Mouse (Mus musculus) hindbrain, embryonic 11.5 days (tissue): Measurements from ENCODE around the gene Ccdc169. TPM values are rescaled to one million over a fixed set of nuclear protein-coding genes. Genes with fewer than 3 reads are reported as not detected.
"Not testable (repeated sequence)": the region's sequence is repeated elsewhere in the genome, so short reads cannot be mapped to it uniquely, and the experiment has no call there.

Source experiments
- ATAC-seq: fragments of 200-750 bp; cut with Nextera tagmentation; 2 replicates; pipeline ENCODE4 v1.8.0; 2017; ENCODE audit warnings: mild to moderate bottlenecking, moderate TSS enrichment, moderate library complexity; ENCODE audit not compliant: low FRiP score
- DNase-seq: peaks from one replicate; pipeline ENCODE4 v3.0.0-alpha.2; 2015; ENCODE audit warnings: low spot score
- H3K27ac ChIP-seq: fragments of 300-500 bp; sonication (generic); 2 replicates; pipeline ENCODE4 v1.5.1; 2014; ENCODE audit warnings: mild to moderate bottlenecking, low read depth, low read length
- H3K27me3 ChIP-seq: fragments of 300-500 bp; sonication (generic); 2 replicates; pipeline ENCODE4 v1.6.1; 2014; ENCODE audit warnings: mild to moderate bottlenecking, low read length, moderate library complexity, mixed read lengths; ENCODE audit not compliant: control insufficient read depth, insufficient read depth
- H3K36me3 ChIP-seq: fragments of 300-500 bp; sonication (generic); 2 replicates; pipeline ENCODE4 v1.6.1; 2014; ENCODE audit warnings: mild to moderate bottlenecking, low read length, moderate library complexity, mixed read lengths; ENCODE audit not compliant: control insufficient read depth, insufficient read depth
- H3K4me1 ChIP-seq: fragments of 300-500 bp; sonication (generic); replicated peaks from 2 replicates; pipeline ENCODE4 v1.6.1; 2014; ENCODE audit warnings: low read length, mixed read lengths; ENCODE audit not compliant: control insufficient read depth, insufficient read depth
- H3K4me2 ChIP-seq: fragments of 300-500 bp; sonication (generic); replicated peaks from 2 replicates; pipeline ENCODE4 v1.6.1; 2014; ENCODE audit warnings: mild to moderate bottlenecking, low read depth, low read length
- H3K4me3 ChIP-seq: fragments of 300-500 bp; sonication (generic); 2 replicates; pipeline ENCODE4 v1.5.1; 2014; ENCODE audit warnings: low read depth, low read length
- H3K9ac ChIP-seq: fragments of 300-500 bp; sonication (generic); 2 replicates; pipeline ENCODE4 v1.6.1; 2014; ENCODE audit warnings: low read depth, low read length
- H3K9me3 ChIP-seq: fragments of 300-500 bp; sonication (generic); 2 replicates; pipeline ENCODE4 v1.6.1; 2016; ENCODE audit warnings: low read length; ENCODE audit not compliant: control insufficient read depth
- WGBS: fragments of 180-500 bp; shearing (Covaris S2); extraction: QIAGEN DNeasy Blood & Tissue Kit; methylation state at CpG from one replicate; pipeline ENCODE4 v1.1.7; 2014; 5-methylcytosine and 5-hydroxymethylcytosine counted together
- polyA plus RNA-seq: library from polyadenylated mRNA; unstranded; fragments of >200 nt; fragmentation: Nextera tagmentation; extraction: Ambion mirVana; gene quantifications from 2 replicates; pipeline ENCODE4 v1.2.1, GENCODE M21; 2014

Gene Ccdc169
- polyA plus RNA-seq, 1 experiment from 2014 or later = 0.20 TPM

- 86% methylated on average over 5 of the region's 5 CpGs for WGBS
- Histone ChIP-seq H3K27me3 (no peaks in the 10 kb centered on the region), H3K9me3 (no peaks in the 10 kb centered on the region), H3K27ac (no peak overlapping the region), H3K4me2 (no peak overlapping the region), H3K4me3 (no peak overlapping the region), H3K4me1 (no peaks in the 10 kb centered on the region), H3K36me3 (no peaks in the 10 kb centered on the region), H3K9ac (no peak overlapping the region)
- DNase-seq (no peak), ATAC-seq (no peak)
Observed at GRCm38 (mm10) chr3:55195581-55196327, 58.6 kb downstream of the Ccdc169 start.

GRCm38 (mm10) chr3:55196328-55196710, 59.2 kb downstream of the Ccdc169 start:
- Histone ChIP-seq H3K27ac (no peak overlapping the region), H3K27me3 (no peaks in the 10 kb centered on the region), H3K9ac (no peak overlapping the region), H3K4me3 (no peak overlapping the region), H3K9me3 (no peaks in the 10 kb centered on the region), H3K36me3 (no peaks in the 10 kb centered on the region), H3K4me1 (no peaks in the 10 kb centered on the region), H3K4me2 (no peak overlapping the region)
- WGBS = 87% methylated on average over 2 of the region's 2 CpGs
- DNase-seq (no peak), ATAC-seq (no peak)

GRCm38 (mm10) chr3:55203621-55204020, 66.5 kb downstream of the Ccdc169 start:
- H3K9ac ChIP-seq, H3K4me1 ChIP-seq, H3K27ac ChIP-seq, H3K4me2 ChIP-seq, H3K27me3 ChIP-seq, DNase-seq, ATAC-seq, H3K4me3 ChIP-seq, H3K9me3 ChIP-seq, H3K36me3 ChIP-seq: not testable (repeated sequence)
- 94% methylated on average over 11 of the region's 11 CpGs for WGBS

GRCm38 (mm10) chr3:55206413-55206812, 69.3 kb downstream of the Ccdc169 start:
- Histone ChIP-seq H3K4me2 (no peak overlapping the region), H3K9ac (no peak overlapping the region), H3K4me1 (no peaks in the 10 kb centered on the region), H3K36me3 (no peaks in the 10 kb centered on the region), H3K4me3 (no peak overlapping the region), H3K9me3 (no peaks in the 10 kb centered on the region), H3K27ac (no peak overlapping the region), H3K27me3 (no peaks in the 10 kb centered on the region)
- DNase-seq (no peak), ATAC-seq (no peak)
- 96% methylated on average over 2 of the region's 2 CpGs for WGBS

GRCm38 (mm10) chr3:55207665-55208064, 70.5 kb downstream of the Ccdc169 start:
- Histone ChIP-seq H3K27ac (no peak overlapping the region), H3K27me3 (no peaks in the 10 kb centered on the region), H3K9ac (no peak overlapping the region), H3K36me3 (no peaks in the 10 kb centered on the region), H3K4me2 (no peak overlapping the region), H3K4me1 (no peaks in the 10 kb centered on the region), H3K4me3 (no peak overlapping the region), H3K9me3 (no peaks in the 10 kb centered on the region)
- WGBS = 80% methylated on average over 6 of the region's 6 CpGs
- no peak for DNase-seq
- no peak for ATAC-seq

- 38% methylated on average over 2 of the region's 2 CpGs for WGBS
- H3K9ac ChIP-seq = no peak overlapping the region
- DNase-seq (no peak), ATAC-seq (no peak)
- no peaks in the 10 kb centered on the region for H3K36me3 ChIP-seq
- H3K27ac ChIP-seq = no peak overlapping the region
- no peaks in the 10 kb centered on the region for H3K4me1 ChIP-seq
- H3K9me3 ChIP-seq = no peaks in the 10 kb centered on the region
- no peak overlapping the region for H3K4me2 ChIP-seq
- H3K4me3 ChIP-seq = no peak overlapping the region
- no peaks in the 10 kb centered on the region for H3K27me3 ChIP-seq
Observed at GRCm38 (mm10) chr3:55212254-55212653, 75.1 kb downstream of the Ccdc169 start.

GRCm38 (mm10) chr3:55213785-55214184, 76.6 kb downstream of the Ccdc169 start:
- H3K9me3 ChIP-seq = no peaks in the 10 kb centered on the region
- H3K36me3 ChIP-seq = no peaks in the 10 kb centered on the region
- WGBS = 52% methylated on average over 4 of the region's 4 CpGs
- no peak overlapping the region for H3K4me2 ChIP-seq
- no peak overlapping the region for H3K27ac ChIP-seq
- no peak overlapping the region for H3K4me3 ChIP-seq
- ATAC-seq = no peak
- no peak overlapping the region for H3K9ac ChIP-seq
- H3K27me3 ChIP-seq = no peaks in the 10 kb centered on the region
- no peak for DNase-seq
- no peaks in the 10 kb centered on the region for H3K4me1 ChIP-seq

GRCm38 (mm10) chr3:55214413-55214812, 77.3 kb downstream of the Ccdc169 start:
- ATAC-seq (no peak), DNase-seq (no peak)
- Histone ChIP-seq H3K4me3 (no peak overlapping the region), H3K9ac (no peak overlapping the region), H3K4me2 (no peak overlapping the region), H3K27ac (no peak overlapping the region), H3K36me3 (no peaks in the 10 kb centered on the region), H3K9me3 (no peaks in the 10 kb centered on the region), H3K4me1 (no peaks in the 10 kb centered on the region), H3K27me3 (no peaks in the 10 kb centered on the region)
- WGBS = 80% methylated on average over 6 of the region's 6 CpGs

- Histone ChIP-seq H3K9ac (no peak overlapping the region), H3K36me3 (no peaks in the 10 kb centered on the region), H3K27ac (no peak overlapping the region), H3K27me3 (no peaks in the 10 kb centered on the region), H3K4me2 (no peak overlapping the region), H3K4me3 (no peak overlapping the region), H3K4me1 (peaks cover 5% of the 10 kb centered on the region), H3K9me3 (no peaks in the 10 kb centered on the region)
- no peak for ATAC-seq
- no peak for DNase-seq
- WGBS = 88% methylated on average over 2 of the region's 2 CpGs
Observed at GRCm38 (mm10) chr3:55222502-55222901, 85.4 kb downstream of the Ccdc169 start.
